Mouse (Mus musculus) naive thymus-derived CD4-positive, alpha-beta T cell, adult 2 months (primary cell): Measurements from ENCODE around the gene Ppp1r14a.

ENCODE experiments used
- DNase-seq: peaks from one replicate; pipeline ENCODE4 v3.0.0-alpha.2; 2011; ENCODE audit warnings: low read depth

Ppp1r14a gene

GRCm38 (mm10) chr7:29288942-29289638 lies at the start of gene Ppp1r14a:
Gene Ppp1r14a, plus strand, starts transcription at chr7:29289308.
- peak; percentile 76 for DNase-seq

- DNase-seq, result peak; percentile 69
Observed at GRCm38 (mm10) chr7:29244732-29245416, 44.2 kb upstream of the Ppp1r14a start.

DNA sequence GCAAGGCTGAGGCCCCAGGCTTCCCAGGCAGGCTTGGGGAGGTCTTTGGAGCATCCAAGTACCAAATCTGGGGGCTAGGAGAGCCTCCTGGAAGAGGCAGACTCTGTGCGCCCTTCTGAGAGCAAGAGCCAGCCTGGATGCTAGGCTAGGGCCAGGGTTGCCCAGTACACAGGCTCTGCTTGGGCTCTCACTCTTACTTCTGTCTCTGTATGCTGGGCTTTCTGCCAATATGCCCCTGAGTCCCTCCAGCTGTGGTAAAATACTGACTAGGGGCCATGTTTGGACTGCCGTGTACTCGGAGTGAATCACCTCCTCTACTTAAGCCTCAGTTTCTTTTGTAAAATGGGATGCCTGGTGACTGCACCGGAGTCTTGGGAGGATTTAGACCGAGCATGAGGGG lies 43.1 kb upstream of the Ppp1r14a start:
- no peak for DNase-seq

DNA sequence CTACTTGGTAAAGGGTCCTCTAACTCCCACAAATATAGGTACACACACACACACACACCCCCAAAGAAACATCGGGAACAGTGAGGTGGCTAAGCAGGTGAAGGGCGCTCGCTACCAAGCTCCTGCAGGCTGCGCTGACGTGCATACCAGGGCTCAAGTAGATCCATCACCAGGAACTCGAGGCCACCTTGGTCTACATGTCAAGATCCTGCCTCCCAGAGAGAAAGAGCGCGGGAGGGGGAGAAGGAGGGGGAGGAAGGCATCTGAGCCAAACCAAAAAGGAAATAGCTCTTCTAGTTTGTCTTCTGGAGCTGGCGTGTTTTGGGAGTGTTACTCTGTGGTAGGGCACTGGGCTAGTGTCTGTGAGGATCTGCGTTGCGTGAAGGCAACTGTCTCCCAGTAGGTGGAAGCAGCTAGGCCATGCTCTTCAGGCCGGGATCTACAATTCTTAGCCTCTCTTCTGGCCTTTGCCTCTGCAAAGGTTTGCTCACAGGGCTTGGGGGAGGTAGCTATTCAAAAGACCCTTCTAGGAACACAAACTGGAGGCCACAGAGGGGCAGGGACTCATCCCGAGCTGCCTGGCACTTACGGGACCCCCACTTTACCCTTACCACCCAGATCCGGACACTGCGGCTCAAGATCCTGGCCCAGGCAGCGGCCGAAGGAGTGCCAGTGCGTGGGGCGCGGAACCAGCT lies 42.3 kb upstream of the Ppp1r14a start:
- DNase-seq, result no peak

GRCm38 (mm10) chr7:29247314-29247700 lies 41.8 kb upstream of the Ppp1r14a start:
- peak; percentile 85 for DNase-seq

DNA sequence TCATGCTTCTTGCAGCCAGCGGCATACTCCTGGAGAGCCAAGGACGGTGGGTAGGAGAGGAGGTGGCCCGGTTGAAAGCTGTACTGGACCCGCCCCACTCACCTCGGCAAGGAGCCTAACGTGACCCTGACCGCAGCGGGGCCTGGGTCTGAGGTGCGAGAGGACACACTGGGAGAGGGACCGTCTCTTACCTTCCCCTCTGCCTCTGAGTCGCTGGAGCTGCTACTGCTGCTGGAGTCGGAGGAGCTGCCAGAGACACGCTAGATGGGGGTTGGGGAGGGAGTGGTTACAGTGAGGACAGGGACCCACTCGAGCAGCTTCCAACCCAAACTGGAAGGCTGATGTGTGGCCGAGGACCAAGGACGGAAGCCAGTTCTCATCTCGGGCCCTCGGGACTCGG lies 41.4 kb upstream of the Ppp1r14a start:
- DNase-seq, result no peak

GRCm38 (mm10) chr7:29248261-29248841 lies 40.8 kb upstream of the Ppp1r14a start, which contains the start of gene 2200002D01Rik:
Gene 2200002D01Rik, minus strand, starts transcription at chr7:29248466.
- DNase-seq, result peak; percentile 47

- DNase-seq, result peak; percentile 52
Observed at GRCm38 (mm10) chr7:29251166-29251565, 37.9 kb upstream of the Ppp1r14a start.

DNA sequence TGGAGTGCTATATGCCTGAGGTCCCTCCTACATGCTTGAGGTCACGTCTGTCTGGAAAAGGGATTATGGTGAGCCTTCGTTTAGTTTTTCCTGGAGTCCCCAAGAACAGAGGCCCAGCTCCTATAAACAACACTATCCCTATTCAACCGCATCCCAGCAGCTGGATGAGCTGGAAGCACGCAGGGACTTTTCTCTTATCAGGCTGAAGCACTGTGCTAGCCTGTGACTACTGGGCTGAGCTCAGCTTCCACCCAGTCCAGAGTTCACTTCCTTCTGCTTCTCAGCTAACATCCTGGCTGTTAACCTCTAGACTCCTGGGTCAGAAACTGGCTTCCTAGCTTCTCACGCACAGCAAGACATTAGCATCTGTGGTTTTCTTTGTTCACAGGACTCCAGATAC lies 35.3 kb upstream of the Ppp1r14a start:
- DNase-seq, result no peak

GRCm38 (mm10) chr7:29255875-29256274 lies 33.2 kb upstream of the Ppp1r14a start:
- no peak for DNase-seq

DNA sequence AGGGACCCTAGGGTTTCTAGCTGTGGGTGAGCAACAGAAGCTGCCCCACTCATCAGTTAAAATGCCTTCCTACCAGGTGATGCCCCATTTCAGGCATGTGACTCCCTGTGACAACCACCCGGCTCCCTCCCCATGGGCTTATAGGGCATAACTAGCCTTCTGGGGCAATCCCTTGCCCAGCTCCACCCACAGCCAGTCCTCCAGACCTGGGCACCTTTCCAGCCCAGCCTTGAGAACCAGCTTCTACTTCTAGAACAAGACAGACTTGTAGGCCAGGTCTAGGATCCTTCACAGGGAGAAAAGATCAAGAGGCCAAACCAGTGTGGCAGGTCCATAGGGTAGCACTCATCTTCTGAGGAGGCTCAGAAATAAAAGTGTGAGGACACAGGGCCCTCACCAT lies 31.7 kb upstream of the Ppp1r14a start:
- no peak for DNase-seq

GRCm38 (mm10) chr7:29259781-29260730 lies 29.1 kb upstream of the Ppp1r14a start:
- peak; percentile 42 for DNase-seq

GRCm38 (mm10) chr7:29262151-29262550 lies 27.0 kb upstream of the Ppp1r14a start:
- no peak for DNase-seq

- no peak for DNase-seq
Observed at GRCm38 (mm10) chr7:29263831-29264230, 25.3 kb upstream of the Ppp1r14a start.

DNA sequence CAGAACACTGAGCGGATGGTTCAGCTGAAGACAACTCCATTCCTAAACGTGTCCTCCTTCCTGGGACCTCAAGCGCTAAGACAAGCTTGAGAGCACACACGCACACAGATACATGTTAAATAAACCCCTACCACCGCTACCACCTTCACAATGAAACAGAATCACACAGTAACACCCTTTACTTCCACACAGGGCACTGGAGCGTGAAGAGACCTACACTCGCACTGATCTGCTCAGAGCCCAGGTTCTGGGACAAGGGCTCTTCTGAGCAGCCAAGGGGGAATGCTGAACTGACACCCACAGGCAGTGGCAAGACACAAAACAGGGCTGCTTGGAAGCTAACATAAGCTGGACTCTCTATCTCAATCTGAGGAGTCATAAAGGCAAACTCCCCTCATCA lies 23.5 kb upstream of the Ppp1r14a start:
- no peak for DNase-seq

DNA sequence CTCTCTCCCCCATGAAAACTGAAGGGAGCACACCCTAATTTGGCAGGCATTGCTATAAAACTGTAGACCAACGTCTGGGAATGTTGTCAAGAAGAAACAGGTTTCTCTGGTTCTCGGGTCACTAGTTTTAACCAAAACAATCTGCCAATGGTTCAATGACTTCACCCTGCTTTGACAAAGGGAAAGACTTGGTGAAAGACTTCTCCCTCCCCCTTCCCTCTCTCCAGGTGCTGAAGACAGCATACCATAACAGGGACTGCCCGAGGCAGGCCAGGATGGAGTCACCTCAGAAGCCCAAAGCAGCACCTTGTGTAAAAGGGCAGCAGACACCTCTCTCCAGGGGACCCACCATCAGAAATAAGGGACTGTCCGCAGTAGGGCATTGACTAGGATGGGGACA lies 22.2 kb upstream of the Ppp1r14a start:
- no peak for DNase-seq

DNA sequence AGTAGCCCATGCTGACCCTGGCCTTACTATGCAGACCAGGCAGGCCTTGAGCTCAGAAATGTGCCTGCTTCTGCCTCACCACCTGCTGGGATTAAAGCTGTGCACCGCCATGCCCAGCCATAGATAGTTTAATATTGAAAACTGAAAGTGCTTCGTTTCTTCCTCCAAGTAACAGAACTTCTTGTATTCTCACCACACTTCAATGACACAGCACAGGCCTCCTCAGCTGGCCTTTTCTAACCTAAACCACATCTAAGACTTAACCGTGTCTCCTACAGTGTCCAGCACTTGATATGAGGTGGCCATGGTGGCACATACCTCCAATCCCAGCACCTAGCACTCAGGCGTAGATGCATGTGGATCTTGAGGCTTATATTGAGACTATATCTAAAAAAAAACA lies 18.7 kb upstream of the Ppp1r14a start:
- no peak for DNase-seq

- no peak for DNase-seq
Observed at GRCm38 (mm10) chr7:29271687-29272465, 17.2 kb upstream of the Ppp1r14a start.

- DNase-seq, result no peak
Observed at GRCm38 (mm10) chr7:29276715-29277114, 12.4 kb upstream of the Ppp1r14a start.

- DNase-seq, result no peak
Observed at GRCm38 (mm10) chr7:29277510-29277909, 11.6 kb upstream of the Ppp1r14a start.

GRCm38 (mm10) chr7:29279261-29279660 lies 9.8 kb upstream of the Ppp1r14a start:
- no peak for DNase-seq
